Mouse (Mus musculus): ENCODE measurements around the gene Psmd11. TPM values are rescaled to one million over a fixed set of nuclear protein-coding genes. Genes with fewer than 3 reads are reported as not detected.

Psmd11 gene
- total and polyA plus RNA-seq, 2 experiments from 2014 or later, result 31.2 to 272 TPM

DNA sequence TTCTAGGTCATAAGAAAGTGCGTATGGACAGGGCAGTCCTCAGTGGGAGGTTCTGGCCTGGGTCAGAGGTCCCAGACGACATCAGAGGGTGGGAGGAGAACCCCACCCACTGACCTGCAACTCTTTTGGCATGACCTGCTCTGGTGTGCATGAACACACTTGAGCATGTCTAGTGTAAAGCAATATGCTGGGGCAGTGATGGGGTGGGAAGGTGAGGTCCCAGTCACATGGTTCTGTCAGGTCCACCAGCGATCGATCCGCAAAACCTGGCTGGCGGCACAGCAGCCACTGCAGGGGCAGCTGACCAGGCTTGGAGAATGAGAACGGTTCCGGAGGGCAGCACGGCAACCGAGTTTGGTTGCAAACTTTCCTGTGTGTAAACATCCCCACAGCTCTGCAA is 53.9 kb downstream of the Psmd11 start:
- Histone ChIP-seq H3K4me1 (ENCODE audit: insufficient read depth, low read length) (peaks cover 37% of the 10 kb centered on the region), H3K9ac (replicated peaks; ENCODE audit: low read length) (peak overlapping the region; percentile 95)
- no peak for DNase-seq (ENCODE audit: low spot score)

GRCm38 (mm10) chr11:80482921-80483320 is 54.5 kb downstream of the Psmd11 start:
- peak overlapping the region; percentile 82; the same call in 1 of the 2 replicates for H3K27ac ChIP-seq
- peaks cover 37% of the 10 kb centered on the region for H3K4me1 ChIP-seq (ENCODE audit: insufficient read depth, low read length)
- no peak for TF ChIP-seq CTCF (IDR thresholded peaks at IDR 0.05; ENCODE audit: low read depth)
- H3K9ac ChIP-seq (replicated peaks; ENCODE audit: low read length), result peak overlapping the region; percentile 95
- H3K4me3 ChIP-seq (ENCODE audit: low read length), result no peak overlapping the region; the same call in 1 of the 2 replicates
- H3K36me3 ChIP-seq (ENCODE audit: insufficient read depth, low read length), result no peaks in the 10 kb centered on the region; the same call in 1 of the 2 replicates
- H3K27me3 ChIP-seq (ENCODE audit: insufficient read depth, low read length), result no peaks in the 10 kb centered on the region
- DNase-seq (ENCODE audit: low spot score) (no peak), ATAC-seq (no peak)
- H3K4me2 ChIP-seq (ENCODE audit: low read depth, low read length), result peak overlapping the region; percentile 87
- H3K9me3 ChIP-seq (ENCODE audit: low read length), result no peaks in the 10 kb centered on the region
- WGBS, result 68% methylated on average over 7 of the region's 7 CpGs

More for the DNA sequence above, 53.9 kb downstream of the Psmd11 start:
- H3K36me3 ChIP-seq (ENCODE audit: insufficient read depth, low read length), result no peaks in the 10 kb centered on the region; the same call in 1 of the 2 replicates
- no peak for ATAC-seq
- TF ChIP-seq CTCF (IDR thresholded peaks at IDR 0.05; ENCODE audit: low read depth), result no peak
- WGBS, result 69% methylated on average over 10 of the region's 10 CpGs
- peak overlapping the region; percentile 82; the same call in 1 of the 2 replicates for H3K27ac ChIP-seq
- H3K27me3 ChIP-seq (ENCODE audit: insufficient read depth, low read length), result no peaks in the 10 kb centered on the region
- peak overlapping the region; percentile 87 for H3K4me2 ChIP-seq (ENCODE audit: low read depth, low read length)
- no peak overlapping the region for H3K4me3 ChIP-seq (ENCODE audit: low read length)
- no peaks in the 10 kb centered on the region for H3K9me3 ChIP-seq (ENCODE audit: low read length)

GRCm38 (mm10) chr11:80483536-80484067 is 55.2 kb downstream of the Psmd11 start:
- Histone ChIP-seq H3K4me2 (ENCODE audit: low read depth, low read length) (peak overlapping the region; percentile 87), H3K9me3 (ENCODE audit: low read length) (no peaks in the 10 kb centered on the region), H3K27me3 (ENCODE audit: insufficient read depth, low read length) (no peaks in the 10 kb centered on the region), H3K9ac (replicated peaks; ENCODE audit: low read length) (peak overlapping the region; percentile 95; the same call in 1 of the 2 replicates), H3K4me3 (ENCODE audit: low read length) (0 out of 2 replicates have a peak overlapping the region, but pooled peaks have one; percentile 1), H3K36me3 (ENCODE audit: insufficient read depth, low read length) (no peaks in the 10 kb centered on the region; the same call in 1 of the 2 replicates), H3K27ac (peak overlapping the region; percentile 82), H3K4me1 (ENCODE audit: insufficient read depth, low read length) (peaks cover 40% of the 10 kb centered on the region)
- ATAC-seq (no peak), DNase-seq (ENCODE audit: low spot score) (no peak)
- 66% methylated on average over 6 of the region's 6 CpGs for WGBS
- TF ChIP-seq CTCF (IDR thresholded peaks at IDR 0.05; ENCODE audit: low read depth), result no peak

DNA sequence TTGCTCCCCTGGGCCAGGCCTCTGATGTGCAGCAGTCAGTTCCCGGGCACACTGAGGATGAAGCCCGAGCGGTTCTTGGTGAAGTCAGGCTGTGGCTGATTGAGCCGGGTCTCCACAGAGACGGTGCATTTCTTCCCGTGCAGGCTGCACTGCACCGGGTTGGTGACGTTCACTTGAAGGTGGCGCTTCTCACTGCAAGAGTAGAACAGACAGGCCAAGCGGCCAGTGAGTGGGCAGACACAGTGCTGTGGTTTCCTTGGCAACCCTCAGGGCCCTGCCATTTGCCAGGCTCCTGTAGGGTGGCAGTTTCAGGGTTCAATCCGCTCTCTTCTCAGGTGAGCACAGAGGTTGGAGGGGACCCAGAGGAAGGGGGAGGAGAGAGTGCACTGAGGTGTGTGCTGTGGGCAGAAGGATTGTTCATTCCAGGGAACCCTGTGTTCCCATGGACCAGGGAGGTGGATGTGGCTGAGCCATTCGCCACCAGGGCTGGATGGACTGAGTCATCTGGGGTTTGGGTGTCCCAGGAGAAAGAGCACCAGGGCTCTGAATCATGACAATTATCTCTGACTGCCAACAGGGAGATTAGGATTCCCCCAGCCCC is 55.9 kb downstream of the Psmd11 start:
- ATAC-seq, result peak; percentile 92
- TF ChIP-seq CTCF (IDR thresholded peaks at IDR 0.05; ENCODE audit: low read depth), result peak; percentile 44; the same call in 1 of the 2 replicates
- Histone ChIP-seq H3K4me3 (ENCODE audit: low read length) (0 out of 2 replicates have a peak overlapping the region, but pooled peaks have one; percentile 1), H3K9ac (replicated peaks; ENCODE audit: low read length) (peak overlapping the region; percentile 37; the same call in 1 of the 2 replicates), H3K4me2 (ENCODE audit: low read depth, low read length) (peak overlapping the region; percentile 45), H3K36me3 (ENCODE audit: insufficient read depth, low read length) (no peaks in the 10 kb centered on the region; the same call in 1 of the 2 replicates), H3K27ac (peak overlapping the region; percentile 82), H3K4me1 (ENCODE audit: insufficient read depth, low read length) (peaks cover 44% of the 10 kb centered on the region), H3K9me3 (ENCODE audit: low read length) (no peaks in the 10 kb centered on the region), H3K27me3 (ENCODE audit: insufficient read depth, low read length) (no peaks in the 10 kb centered on the region)
- peak; percentile 93 for DNase-seq (ENCODE audit: low spot score)
- WGBS, result 19% methylated on average over 12 of the region's 12 CpGs

- peak overlapping the region; percentile 82; the same call in 1 of the 2 replicates for H3K27ac ChIP-seq
- ATAC-seq (no peak), DNase-seq (ENCODE audit: low spot score) (no peak)
- H3K36me3 ChIP-seq (ENCODE audit: insufficient read depth, low read length), result no peaks in the 10 kb centered on the region; the same call in 1 of the 2 replicates
- no peaks in the 10 kb centered on the region for H3K27me3 ChIP-seq (ENCODE audit: insufficient read depth, low read length)
- no peak overlapping the region for H3K4me3 ChIP-seq (ENCODE audit: low read length)
- no peak overlapping the region for H3K4me2 ChIP-seq (ENCODE audit: low read depth, low read length)
- no peaks in the 10 kb centered on the region for H3K9me3 ChIP-seq (ENCODE audit: low read length)
- 59% methylated on average over 9 of the region's 9 CpGs for WGBS
- peaks cover 49% of the 10 kb centered on the region for H3K4me1 ChIP-seq (ENCODE audit: insufficient read depth, low read length)
- no peak overlapping the region for H3K9ac ChIP-seq (replicated peaks; ENCODE audit: low read length)
- TF ChIP-seq CTCF (IDR thresholded peaks at IDR 0.05; ENCODE audit: low read depth), result no peak
Measured at GRCm38 (mm10) chr11:80485120-80485551, 56.7 kb downstream of the Psmd11 start.

DNA sequence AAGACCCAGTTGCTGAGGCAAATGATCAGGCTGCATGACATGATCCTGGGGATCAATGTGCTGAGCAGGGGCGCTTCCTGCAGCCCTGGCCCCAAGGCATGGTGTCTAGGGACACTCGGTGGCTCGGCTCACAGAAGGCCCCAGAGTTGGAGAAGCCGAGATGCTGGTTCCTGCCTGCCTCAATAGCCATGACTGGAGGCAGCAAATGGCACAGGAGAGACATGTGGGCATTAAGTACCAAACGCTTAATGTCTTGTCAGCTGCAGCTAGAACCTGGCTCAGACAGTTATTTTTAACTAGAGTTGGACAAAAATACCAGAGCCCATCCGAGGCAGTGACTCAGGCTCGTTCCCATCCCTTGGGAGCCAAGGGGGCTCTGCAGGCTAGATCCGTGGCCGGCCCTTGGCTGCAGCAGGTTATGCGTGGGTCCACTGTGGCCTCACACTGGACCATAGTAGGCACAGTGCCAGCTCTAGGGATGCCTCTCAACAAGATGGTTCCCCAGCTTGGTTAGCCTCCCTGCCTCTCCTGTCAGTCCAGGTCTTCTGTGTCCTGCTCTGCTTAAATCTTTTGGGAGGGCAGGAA is 57.3 kb downstream of the Psmd11 start:
- H3K4me2 ChIP-seq (ENCODE audit: low read depth, low read length), result no peak overlapping the region
- peaks cover 50% of the 10 kb centered on the region for H3K4me1 ChIP-seq (ENCODE audit: insufficient read depth, low read length)
- H3K27me3 ChIP-seq (ENCODE audit: insufficient read depth, low read length), result no peaks in the 10 kb centered on the region
- WGBS, result 64% methylated on average over 10 of the region's 10 CpGs
- peak overlapping the region; percentile 82; the same call in 1 of the 2 replicates for H3K27ac ChIP-seq
- H3K9me3 ChIP-seq (ENCODE audit: low read length), result no peaks in the 10 kb centered on the region
- DNase-seq (ENCODE audit: low spot score) (no peak), ATAC-seq (no peak)
- no peak for TF ChIP-seq CTCF (IDR thresholded peaks at IDR 0.05; ENCODE audit: low read depth)
- H3K36me3 ChIP-seq (ENCODE audit: insufficient read depth, low read length), result no peaks in the 10 kb centered on the region
- no peak overlapping the region for H3K9ac ChIP-seq (replicated peaks; ENCODE audit: low read length)
- H3K4me3 ChIP-seq (ENCODE audit: low read length), result no peak overlapping the region
